8 mouse cellular contexts compared by ENCODE assay signal in genomic region chr5:72855685-72856124, GRCm38 (mm10). TPM values are rescaled to one million over a fixed set of nuclear protein-coding genes. Genes with fewer than 3 reads are reported as not detected.
DNase-seq lines count a peak whose midpoint lies in the region; ATAC-seq and TF ChIP-seq lines count a peak whose summit lies in the region.

No protein-coding gene starts in this region.

- TF ChIP-seq POLR2A in liver, adult 2 months (IDR thresholded peaks at IDR 0.05; ENCODE audit: extremely low read depth, insufficient read depth, low read length): no peak

- no peaks in the 10 kb centered on the region for H3K27me3 ChIP-seq in liver, adult 2 months (ENCODE audit: control insufficient read depth, insufficient read depth, low read length)
- H3K27me3 ChIP-seq in liver, postnatal 0 days (ENCODE audit: insufficient read depth, low read length): no peaks in the 10 kb centered on the region
- no peaks in the 10 kb centered on the region for H3K27me3 ChIP-seq in heart, embryonic 15.5 days
- H3K27me3 ChIP-seq in lung, embryonic 15.5 days: no peaks in the 10 kb centered on the region

- H3K4me3 ChIP-seq in liver, adult 2 months (ENCODE audit: insufficient read depth, low read depth, low read length): no peak overlapping the region
- no peak overlapping the region for H3K4me3 ChIP-seq in liver, postnatal 0 days (ENCODE audit: low read depth, low read length)
- no peak overlapping the region for H3K4me3 ChIP-seq in heart, embryonic 15.5 days
- H3K4me3 ChIP-seq in lung, embryonic 15.5 days: no peak overlapping the region

- 0 out of 2 replicates have a peak overlapping the region, but pooled peaks have one; percentile 1 for H3K27ac ChIP-seq in liver, adult 2 months (replicated peaks; ENCODE audit: insufficient read depth, low read depth, low read length)
- no peak overlapping the region for H3K27ac ChIP-seq in liver, postnatal 0 days (ENCODE audit: low read depth)
- H3K27ac ChIP-seq in heart, embryonic 15.5 days: peak overlapping the region; percentile 84
- peak overlapping the region; percentile 57 for H3K27ac ChIP-seq in lung, embryonic 15.5 days

- H3K9ac ChIP-seq in liver, adult 2 months (ENCODE audit: low read depth, low read length): no peak overlapping the region
- no peak overlapping the region for H3K9ac ChIP-seq in liver, postnatal 0 days (replicated peaks)
- H3K9ac ChIP-seq in heart, embryonic 15.5 days: no peak overlapping the region
- H3K9ac ChIP-seq in lung, embryonic 15.5 days: no peak overlapping the region

- H3K4me2 ChIP-seq in liver, postnatal 0 days (ENCODE audit: low read depth, low read length): no peak overlapping the region
- 0 out of 2 replicates have a peak overlapping the region, but pooled peaks have one; percentile 4 for H3K4me2 ChIP-seq in heart, embryonic 15.5 days
- no peak overlapping the region for H3K4me2 ChIP-seq in lung, embryonic 15.5 days

- H3K36me3 ChIP-seq in liver, adult 2 months (ENCODE audit: control insufficient read depth, insufficient read depth, low read length): no peaks in the 10 kb centered on the region
- H3K36me3 ChIP-seq in liver, postnatal 0 days (replicated peaks; ENCODE audit: insufficient read depth, low read length): no peaks in the 10 kb centered on the region
- 0 out of 2 replicates have a peak, but pooled peaks cover 7% of the 10 kb centered on the region for H3K36me3 ChIP-seq in heart, embryonic 15.5 days
- H3K36me3 ChIP-seq in lung, embryonic 15.5 days: no peaks in the 10 kb centered on the region

- WGBS in liver, adult 2 months: 11% methylated on average over 3 of the region's 3 CpGs
- WGBS in liver, postnatal 0 days (ENCODE audit: insufficient replicate concordance): 65% methylated on average over 3 of the region's 3 CpGs
- 6% methylated on average over 3 of the region's 3 CpGs for WGBS in heart, embryonic 15.5 days
- WGBS in lung, embryonic 15.5 days: 7% methylated on average over 3 of the region's 3 CpGs

- TF ChIP-seq CTCF in liver, adult 2 months (IDR thresholded peaks at IDR 0.05; ENCODE audit: low read depth, low read length): no peak
- no peak for TF ChIP-seq CTCF in liver, postnatal 0 days (IDR thresholded peaks at IDR 0.05; ENCODE audit: low read depth)

- ATAC-seq in liver, postnatal 0 days: no peak
- ATAC-seq in heart, embryonic 15.5 days (replicated peaks; ENCODE audit: insufficient number of reproducible peaks, insufficient read depth, low FRiP score, low read depth): peak; percentile 89
- peak; percentile 88 for ATAC-seq in lung, embryonic 15.5 days (ENCODE audit: borderline replicate concordance, extremely low read depth, low FRiP score, low TSS enrichment)

- TF ChIP-seq EP300 in liver, postnatal 0 days (IDR thresholded peaks at IDR 0.05; ENCODE audit: low read depth): no peak

- peaks cover 29% of the 10 kb centered on the region for H3K79me2 ChIP-seq in liver, adult 2 months (ENCODE audit: control insufficient read depth, insufficient read depth, low read length)

- H3K9me3 ChIP-seq in liver, postnatal 0 days (ENCODE audit: low read length): no peaks in the 10 kb centered on the region
- H3K9me3 ChIP-seq in heart, embryonic 15.5 days (replicated peaks): no peaks in the 10 kb centered on the region
- H3K9me3 ChIP-seq in lung, embryonic 15.5 days: no peaks in the 10 kb centered on the region

- DNase-seq in liver, adult 2 months (ENCODE audit: extremely low read depth, low read depth, low spot score): peak; percentile 80
- DNase-seq in liver, postnatal 0 days: no peak
- DNase-seq in fibroblast of lung, adult 2 months (ENCODE audit: low read depth): peak; percentile 100
- peak; percentile 68 to 70 for DNase-seq in kidney, postnatal 25 days
- DNase-seq in right cerebral cortex, postnatal 14 days: peak; percentile 62
- DNase-seq in embryo, embryonic 9.5 days (ENCODE audit: extremely low spot score): no peak

- peaks cover 43% of the 10 kb centered on the region for H3K4me1 ChIP-seq in liver, adult 2 months (ENCODE audit: control insufficient read depth, insufficient read depth, low read length)
- peaks cover 48% of the 10 kb centered on the region for H3K4me1 ChIP-seq in liver, postnatal 0 days (ENCODE audit: insufficient read depth)
- H3K4me1 ChIP-seq in heart, embryonic 15.5 days (replicated peaks): peaks cover 45% of the 10 kb centered on the region
- H3K4me1 ChIP-seq in lung, embryonic 15.5 days: peaks cover 20% of the 10 kb centered on the region

RNA-seq across cellular contexts. Expression of gene Tec, which starts 12.6 kb away (rescaled TPM):
- 17.7 and 24.7 TPM in 2 replicates for total RNA-seq in liver, adult 2 months (2014; rRNA removed)
- polyA plus RNA-seq in liver, adult 2 months (2012; rRNA removed): 5.3 and 6.6 TPM in 2 replicates
- 7.5 and 9.2 TPM in 2 replicates for polyA plus RNA-seq in liver, postnatal 0 days (2015; fragmentation: Nextera tagmentation; extraction: Ambion mirVana)
- polyA plus RNA-seq in heart, embryonic 15.5 days (2015; fragmentation: Nextera tagmentation; extraction: Ambion mirVana): 17.8 and 19.0 TPM in 2 replicates
- polyA plus RNA-seq in lung, embryonic 15.5 days (2015; fragmentation: Nextera tagmentation; extraction: Ambion mirVana): 4.4 and 4.6 TPM in 2 replicates

RNA-seq across cellular contexts. Expression of gene Slain2, which starts 58.4 kb away (rescaled TPM):
- 12.7 and 14.0 TPM in 2 replicates for total RNA-seq in liver, adult 2 months (2014; rRNA removed)
- polyA plus RNA-seq in liver, adult 2 months (2012; rRNA removed): 10.3 and 10.7 TPM in 2 replicates
- polyA plus RNA-seq in liver, postnatal 0 days (2015; fragmentation: Nextera tagmentation; extraction: Ambion mirVana): 4.2 and 5.5 TPM in 2 replicates
- polyA plus RNA-seq in heart, embryonic 15.5 days (2015; fragmentation: Nextera tagmentation; extraction: Ambion mirVana): 22.5 and 23.2 TPM in 2 replicates
- 14.4 and 15.8 TPM in 2 replicates for polyA plus RNA-seq in lung, embryonic 15.5 days (2015; fragmentation: Nextera tagmentation; extraction: Ambion mirVana)

Comparison
In these comparisons a context has a peak if more than half of its experiments do, and no peak if none do; other contexts are left out.
1. DNase-seq: peak in liver, adult 2 months (single experiment), fibroblast of lung, adult 2 months (single experiment), kidney, postnatal 25 days (2 of 2) and right cerebral cortex, postnatal 14 days (single experiment); none in liver, postnatal 0 days (single experiment) and embryo, embryonic 9.5 days (single experiment).